Mouse (Mus musculus): ENCODE results near the gene Neurl2. TPM values are rescaled to one million over a fixed set of nuclear protein-coding genes. Genes with fewer than 3 reads are reported as not detected.

Gene Neurl2
- total RNA-seq, 2 experiments from 2014 or later: 3.4 to 4.6 TPM

- no peak for DNase-seq (ENCODE audit: extremely low spot score in 1 of 2, low spot score in 1 of 2)
These were observed 42.8 kb downstream of the Neurl2 start for GRCm38 (mm10) chr2:164790451-164790850.

DNA sequence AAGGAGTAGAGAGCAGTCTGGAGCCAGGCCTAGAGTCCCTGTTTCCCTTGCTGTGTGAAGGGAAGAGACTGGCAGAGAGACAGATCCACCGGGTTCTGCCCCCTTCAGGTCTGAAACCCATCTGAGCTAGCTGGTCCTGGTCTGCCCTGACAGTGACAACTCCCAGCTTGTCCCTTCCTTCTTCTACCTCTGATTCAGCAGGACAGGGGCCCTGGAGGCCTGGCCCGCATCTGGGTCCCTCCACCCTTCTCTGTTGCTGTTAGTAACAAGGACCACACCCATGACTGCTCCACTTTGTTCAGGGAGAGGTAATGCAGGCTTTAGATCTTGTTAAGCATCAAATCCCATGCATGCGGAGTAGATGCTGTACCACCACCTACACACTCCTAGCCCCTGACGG is 44.8 kb downstream of the Neurl2 start:
- no peak for DNase-seq (ENCODE audit: extremely low spot score in 1 of 2, low spot score in 1 of 2)

GRCm38 (mm10) chr2:164787779-164788178 is 45.5 kb downstream of the Neurl2 start:
- no peak for DNase-seq (ENCODE audit: extremely low spot score in 1 of 2, low spot score in 1 of 2)

- DNase-seq (ENCODE audit: extremely low spot score in 1 of 2, low spot score in 1 of 2): no peak
These were observed 46.2 kb downstream of the Neurl2 start for GRCm38 (mm10) chr2:164787032-164787431.

- no peak for DNase-seq (ENCODE audit: extremely low spot score in 1 of 2, low spot score in 1 of 2)
These were observed 46.8 kb downstream of the Neurl2 start for GRCm38 (mm10) chr2:164786388-164786885.

GRCm38 (mm10) chr2:164785481-164786387 is 47.5 kb downstream of the Neurl2 start, which contains the start of gene Snx21:
Gene Snx21 (plus strand): TSS chr2:164785823.
- peak; percentile 64 to 85 for DNase-seq (ENCODE audit: extremely low spot score in 1 of 2, low spot score in 1 of 2)

DNA sequence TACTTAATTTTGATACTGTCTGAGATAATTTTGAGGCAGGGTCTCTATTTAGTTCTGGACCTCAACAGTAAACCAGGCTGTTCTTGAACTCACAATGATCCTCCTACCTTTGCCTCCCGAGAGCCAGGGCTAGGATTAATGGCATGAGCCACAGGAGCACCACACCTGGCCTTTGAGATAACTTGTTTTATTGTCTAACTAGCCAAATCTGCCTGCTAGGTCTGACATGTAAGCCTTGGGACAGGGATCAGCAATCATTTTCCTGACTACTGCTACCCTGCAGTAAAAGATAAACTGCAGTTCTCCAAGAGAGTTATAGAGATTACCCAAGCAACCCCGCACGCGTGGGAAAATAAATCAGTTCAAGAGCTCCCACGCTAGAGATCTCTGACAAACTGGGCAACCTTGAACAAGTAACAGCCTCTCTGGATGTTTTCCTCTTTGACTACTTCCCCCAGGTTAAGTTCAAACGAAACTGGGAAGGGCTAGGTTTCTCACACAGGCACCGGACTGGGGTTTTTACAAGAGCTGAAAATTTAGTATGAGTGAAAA is 48.3 kb downstream of the Neurl2 start:
- no peak for DNase-seq (ENCODE audit: extremely low spot score in 1 of 2, low spot score in 1 of 2)

- DNase-seq (ENCODE audit: extremely low spot score in 1 of 2, low spot score in 1 of 2): no peak
These were observed 49.2 kb downstream of the Neurl2 start for GRCm38 (mm10) chr2:164783926-164784581.

- no peak for DNase-seq (ENCODE audit: extremely low spot score in 1 of 2, low spot score in 1 of 2)
These were observed 51.4 kb downstream of the Neurl2 start for GRCm38 (mm10) chr2:164781876-164782275.

Other genes starting within 250 kb of the Neurl2 start
- gene Wfdc6a, start 248.0 kb downstream of the Neurl2 start, total RNA-seq (2021): not detected
- gene Eppin, start 239.9 kb downstream of the Neurl2 start, total RNA-seq (2021): not detected
- not detected for gene Wfdc6b, start 219.9 kb downstream of the Neurl2 start, total RNA-seq (2021)
- gene Wfdc8, start 219.8 kb downstream of the Neurl2 start, total RNA-seq (2021): not detected
- gene Wfdc16, start 194.7 kb downstream of the Neurl2 start, total RNA-seq (2021): not detected
- gene Wfdc10, start 177.4 kb downstream of the Neurl2 start, total RNA-seq (2021): not detected
- not detected for gene Wfdc9, start 176.9 kb downstream of the Neurl2 start, total RNA-seq (2021)
- gene Wfdc11, start 159.4 kb downstream of the Neurl2 start, total RNA-seq (2021): not detected
- not detected for gene Wfdc13, start 148.3 kb downstream of the Neurl2 start, total RNA-seq (2021)
- not detected for gene Spint4, start 135.0 kb downstream of the Neurl2 start, total RNA-seq (2021)
- not detected for gene Spint5, start 118.2 kb downstream of the Neurl2 start, total RNA-seq (2021)
- gene Wfdc3, start 87.5 kb downstream of the Neurl2 start, total RNA-seq (2021): 1 to 10 TPM in 1 of 2 experiments, under 1 TPM in 1; 0.89 to 1.0 TPM
- 10 to 100 TPM; 37.0 TPM for gene Dnttip1, start 87.5 kb downstream of the Neurl2 start, total RNA-seq (2021)
- 1 to 10 TPM in 1 of 2 experiments, not detected in 1; 1.2 TPM for gene Ube2c, start 63.6 kb downstream of the Neurl2 start, total RNA-seq (2021)
- gene Tnnc2, start 53.5 kb downstream of the Neurl2 start, total RNA-seq (2021): not detected
- 10 to 100 TPM; 38.0 to 45.8 TPM for gene Snx21, start 47.6 kb downstream of the Neurl2 start, total RNA-seq (2021)
- 10 to 100 TPM; 24.3 to 25.4 TPM for gene Acot8, start 28.6 kb downstream of the Neurl2 start, total RNA-seq (2021)
- gene Zswim3, start 28.4 kb downstream of the Neurl2 start, total RNA-seq (2021): 1 to 10 TPM; 7.8 to 9.3 TPM
- 10 to 100 TPM; 22.7 to 22.9 TPM for gene Zswim1, start 10.8 kb downstream of the Neurl2 start, total RNA-seq (2021)
- not detected for gene Spata25, start 4.9 kb downstream of the Neurl2 start, total RNA-seq (2021)
- gene Ctsa, start 583 bp downstream of the Neurl2 start, total RNA-seq (2021): 100 to 1,000 TPM in 1 of 2 experiments, 10 to 100 TPM in 1; 93.3 to 106 TPM
- 10 to 100 TPM; 68.8 to 73.7 TPM for gene Pltp, start 24.3 kb upstream of the Neurl2 start, total RNA-seq (2021)
- 10 to 100 TPM; 40.4 to 47.2 TPM for gene Pcif1, start 45.8 kb upstream of the Neurl2 start, total RNA-seq (2021)
- gene Zfp335, start 78.3 kb upstream of the Neurl2 start, total RNA-seq (2021): 10 to 100 TPM; 23.3 to 29.1 TPM
- gene Mmp9, start 107.3 kb upstream of the Neurl2 start, total RNA-seq (2021): 1 to 10 TPM; 1.5 to 1.8 TPM
- gene Slc12a5, start 127.3 kb upstream of the Neurl2 start, total RNA-seq (2021): 100 to 1,000 TPM; 366 to 382 TPM
- gene Ncoa5, start 201.4 kb upstream of the Neurl2 start, total RNA-seq (2021): 10 to 100 TPM; 50.2 to 56.1 TPM
- 1 to 10 TPM in 1 of 2 experiments, under 1 TPM in 1; 0.66 to 1.6 TPM for gene Cd40, start 222.2 kb upstream of the Neurl2 start, total RNA-seq (2021)

Data from layer of hippocampus, postnatal 25 days (tissue).